Mouse (Mus musculus): Measurements from ENCODE around the gene Dnm3.

Dnm3 gene

GRCm38 (mm10) chr1:162100961-162101830 lies 376.6 kb downstream of the Dnm3 start:
- DNase-seq, result no peak

DNA sequence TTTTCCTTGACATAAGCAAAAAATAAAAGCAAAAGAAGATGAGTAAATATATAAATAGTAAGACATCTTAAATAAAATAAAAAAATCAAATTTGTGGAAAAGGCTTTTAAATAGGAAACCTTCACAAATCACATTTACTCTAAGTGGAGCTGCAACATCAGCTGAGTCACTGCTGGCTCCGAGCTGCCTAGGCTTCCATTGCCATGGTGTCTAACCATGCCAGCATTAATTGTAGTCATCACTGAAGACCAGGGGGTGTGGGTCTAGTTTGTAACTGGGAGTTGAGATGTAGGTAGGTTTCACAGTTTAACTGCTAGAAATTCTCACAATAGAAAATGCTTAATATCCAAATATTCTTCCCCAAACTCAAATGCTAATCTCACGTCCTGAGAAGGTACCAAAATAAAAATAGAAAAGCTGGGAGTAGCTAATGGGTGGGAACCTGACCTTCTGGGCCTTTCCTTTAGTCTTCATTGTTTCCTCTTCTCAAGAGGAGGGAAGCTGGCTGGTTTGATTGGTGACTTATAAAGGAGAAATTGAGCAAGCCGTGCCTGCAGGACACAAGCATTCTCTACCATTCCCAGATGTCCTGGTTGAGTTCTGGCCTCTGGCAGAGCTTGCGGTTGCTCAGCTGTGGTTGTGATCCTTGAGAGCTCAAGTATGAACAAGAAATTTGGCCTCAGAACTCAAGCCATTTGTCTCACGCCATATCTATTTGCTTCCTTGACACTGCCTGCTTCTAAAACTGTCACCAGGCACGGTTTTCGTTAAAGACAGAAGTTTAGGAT lies 377.6 kb downstream of the Dnm3 start:
- DNase-seq, result no peak

GRCm38 (mm10) chr1:162099203-162099602 lies 378.6 kb downstream of the Dnm3 start:
- no peak for DNase-seq

DNA sequence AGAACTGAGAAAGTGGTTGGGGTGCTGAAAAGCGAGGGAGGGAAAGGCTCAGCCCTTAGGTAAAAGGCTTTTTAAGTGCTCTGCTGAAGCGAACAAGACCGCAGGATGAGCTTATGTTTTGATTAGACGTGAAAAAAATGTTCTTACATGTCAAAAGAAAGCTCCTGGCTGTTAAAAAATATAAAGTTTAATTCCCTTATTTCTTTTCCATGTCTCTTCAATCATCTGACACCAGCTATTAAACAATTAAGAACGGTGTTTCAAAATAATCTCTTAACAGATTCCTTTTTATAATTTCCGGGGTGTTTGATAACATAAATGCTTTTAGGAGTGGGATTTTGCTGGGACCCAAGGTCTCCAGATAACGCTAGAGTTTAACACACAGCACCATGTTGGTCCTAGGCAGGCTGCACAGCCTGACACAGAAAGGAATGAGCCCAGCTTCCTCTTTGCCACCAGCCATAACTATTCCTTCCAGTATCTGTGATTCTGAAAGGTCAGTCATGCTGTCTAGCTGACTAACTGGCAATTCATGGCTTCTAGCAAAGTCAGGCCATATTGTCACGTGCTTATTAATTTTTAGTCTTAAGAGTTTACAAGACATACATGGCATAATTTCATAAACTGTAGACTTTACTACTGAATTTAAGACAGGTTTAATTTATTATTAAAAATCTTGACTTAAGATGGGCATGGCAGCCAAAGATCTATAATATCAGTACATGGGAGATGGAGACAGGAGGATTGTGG lies 383.1 kb downstream of the Dnm3 start:
- no peak for DNase-seq

DNA sequence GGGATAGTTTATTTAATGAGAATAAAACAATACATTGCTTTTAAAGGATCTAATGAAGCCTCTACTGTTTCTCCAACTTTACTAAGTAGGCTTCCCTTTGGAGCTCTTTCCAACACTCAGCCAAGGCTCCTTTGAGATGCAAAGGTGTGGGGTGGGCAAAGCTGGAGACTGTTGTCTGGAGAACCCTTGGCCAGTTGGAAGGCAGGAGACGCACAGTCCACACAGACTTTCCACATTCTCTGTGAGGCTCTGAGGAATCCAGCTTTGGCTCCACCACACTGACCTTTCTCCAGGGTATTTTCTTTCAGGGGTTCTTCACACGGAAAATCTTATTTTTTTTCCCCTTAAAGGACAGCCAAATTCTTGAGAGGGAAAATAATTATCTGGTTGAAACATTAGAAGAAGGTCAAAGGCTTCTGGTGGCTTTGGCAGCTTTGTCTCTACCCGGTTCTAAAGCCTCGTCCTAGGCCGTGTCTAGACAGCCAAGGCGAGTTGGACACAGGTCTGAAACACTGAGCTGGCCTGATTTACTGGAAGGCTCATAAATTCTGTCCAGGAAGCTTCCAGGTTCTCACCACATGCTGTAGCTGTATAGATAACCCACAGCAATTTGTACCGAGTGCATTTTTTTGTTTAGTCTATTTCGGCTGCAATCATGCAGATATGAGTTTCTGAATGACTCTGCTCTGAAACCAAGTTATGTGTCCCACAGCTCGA lies 383.9 kb downstream of the Dnm3 start:
- DNase-seq, result no peak

GRCm38 (mm10) chr1:162092899-162093659 lies 384.8 kb downstream of the Dnm3 start:
- DNase-seq, result no peak

- DNase-seq, result no peak
Measured at GRCm38 (mm10) chr1:162092401-162092800, 385.4 kb downstream of the Dnm3 start.

GRCm38 (mm10) chr1:162083886-162084478 lies 393.9 kb downstream of the Dnm3 start:
- no peak for DNase-seq

- no peak for DNase-seq
Measured at GRCm38 (mm10) chr1:162083354-162083753, 394.5 kb downstream of the Dnm3 start.

DNA sequence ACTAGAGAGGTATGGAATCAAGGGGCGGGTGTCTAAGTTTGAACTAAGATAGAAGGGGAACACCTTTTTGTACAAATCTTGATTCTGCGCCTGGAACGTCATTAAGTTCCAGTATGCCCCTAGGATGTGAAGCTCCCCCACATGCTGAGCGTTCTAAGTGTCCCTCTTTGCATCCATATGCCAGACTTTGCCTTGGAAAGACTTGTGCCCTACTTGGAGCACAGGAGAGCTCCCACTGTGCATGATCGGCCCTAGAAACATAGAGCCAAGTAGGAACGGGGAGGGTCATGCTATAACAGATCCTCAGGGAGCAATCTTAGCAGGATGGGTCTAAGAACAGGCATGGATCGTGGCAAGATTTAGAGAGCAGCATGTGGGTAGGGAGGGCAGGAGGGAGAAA lies 395.1 kb downstream of the Dnm3 start:
- DNase-seq, result no peak

DNA sequence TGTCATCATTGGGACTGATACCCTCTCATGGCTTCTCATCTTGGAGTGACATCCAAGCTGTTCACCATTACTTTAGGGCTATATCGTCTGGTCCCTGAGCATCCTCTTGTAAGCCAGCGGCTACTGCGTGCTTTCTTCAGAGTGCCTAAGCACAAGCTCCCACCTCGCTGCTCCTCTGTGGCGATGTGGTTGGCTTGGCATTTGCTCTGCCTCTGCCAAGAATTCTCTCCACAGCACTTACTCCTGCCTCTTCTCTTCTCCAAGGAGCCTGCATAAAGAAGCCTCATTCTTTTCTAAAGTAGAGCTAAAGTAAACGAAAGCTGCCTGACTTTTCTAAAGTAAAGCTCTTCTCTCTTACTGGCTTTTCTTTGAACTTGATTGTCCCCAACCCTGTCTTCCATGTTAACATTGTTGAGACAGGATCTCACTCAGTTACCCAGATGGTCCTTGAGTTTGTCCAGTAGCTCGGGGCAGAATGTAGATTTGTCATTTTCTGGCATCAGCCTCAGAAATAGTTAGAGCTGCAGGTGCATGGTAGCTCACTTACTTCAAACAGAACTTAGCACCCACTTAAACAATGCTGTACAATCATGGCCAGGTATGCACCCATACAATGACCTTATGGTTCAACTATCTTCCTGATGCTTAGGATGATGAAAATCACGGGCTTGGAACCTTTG lies 396.0 kb downstream of the Dnm3 start:
- DNase-seq, result no peak

- no peak for DNase-seq
Measured at GRCm38 (mm10) chr1:162079989-162080388, 397.8 kb downstream of the Dnm3 start.

DNA sequence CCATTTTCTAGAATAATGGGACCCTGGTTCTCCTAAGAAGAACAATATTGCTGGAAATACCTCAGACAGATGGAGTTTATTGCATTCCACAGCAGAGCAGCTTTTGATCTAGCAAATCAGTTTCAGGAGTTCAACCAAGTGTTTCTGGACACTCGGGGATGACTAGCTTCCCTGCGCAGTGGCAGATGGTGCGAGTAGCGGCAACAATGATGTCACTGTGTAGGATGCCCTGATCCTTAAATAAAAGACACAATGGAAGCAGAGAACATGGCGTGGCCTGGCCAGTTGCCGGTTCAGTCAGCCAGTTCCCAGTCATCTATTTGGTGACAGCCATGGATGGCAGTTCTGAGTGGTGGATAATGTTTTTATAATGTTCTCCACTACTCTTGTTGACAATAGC lies 400.4 kb downstream of the Dnm3 start:
- no peak for DNase-seq

DNA sequence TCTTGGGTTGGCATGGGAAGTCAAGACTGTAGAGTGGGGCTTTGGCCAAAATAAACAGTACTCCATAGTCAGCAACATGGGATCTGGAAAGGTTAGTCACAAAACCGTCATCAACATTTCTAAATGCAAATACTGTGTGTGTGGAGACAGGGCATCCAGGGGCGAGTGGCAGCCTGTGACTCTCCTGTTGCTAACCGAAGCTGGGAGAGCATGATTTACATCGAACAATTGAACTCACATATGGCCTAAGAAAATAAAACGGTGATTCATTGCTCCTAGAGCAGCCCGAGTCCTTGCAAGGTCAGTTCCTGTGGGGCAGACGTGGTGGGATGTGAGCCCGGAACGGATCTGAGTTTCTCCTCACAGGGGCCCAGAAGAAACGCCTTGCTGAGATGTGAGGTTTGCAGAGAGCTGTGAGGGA lies 401.2 kb downstream of the Dnm3 start:
- DNase-seq, result no peak

DNA sequence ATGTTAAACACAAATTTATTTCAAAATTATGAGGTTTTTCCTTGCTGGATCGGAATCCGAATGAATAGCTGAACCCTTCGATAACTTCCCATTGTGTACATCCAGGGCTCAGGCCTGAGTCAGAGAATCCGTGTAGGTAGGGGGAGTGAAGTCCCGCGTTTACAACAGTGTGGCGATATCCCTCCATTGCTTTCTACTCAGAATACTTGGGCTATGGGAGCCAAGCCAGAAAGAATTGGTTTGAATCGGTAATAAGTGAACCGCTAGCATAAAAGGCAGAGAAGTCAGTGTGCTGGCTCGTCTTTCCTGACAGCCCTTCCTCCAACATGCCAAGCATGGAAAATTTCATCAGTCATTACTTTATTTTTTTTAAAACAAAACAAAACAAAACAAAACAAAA lies 402.0 kb downstream of the Dnm3 start:
- no peak for DNase-seq

DNA sequence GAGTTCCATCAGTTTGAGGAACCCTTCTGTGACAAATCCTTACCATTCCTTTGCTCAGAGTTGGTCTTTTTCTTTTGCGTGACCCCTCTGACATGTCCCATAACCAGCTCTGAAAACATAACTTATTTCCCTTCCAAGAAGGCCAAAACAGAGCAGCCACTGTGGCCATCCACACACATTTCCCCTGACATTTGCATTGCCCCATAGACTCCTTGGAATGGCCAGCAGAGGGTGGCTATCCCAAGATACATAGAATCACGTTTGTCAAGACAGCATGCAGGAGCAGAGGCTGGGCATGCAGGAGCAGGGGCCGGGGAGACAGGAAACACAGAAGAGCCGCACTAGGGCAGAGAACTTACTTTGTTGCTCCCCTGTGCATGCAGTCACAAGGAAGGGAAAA lies 402.4 kb downstream of the Dnm3 start:
- no peak for DNase-seq

- no peak for DNase-seq
Measured at GRCm38 (mm10) chr1:162074626-162075410, 403.0 kb downstream of the Dnm3 start.

DNA sequence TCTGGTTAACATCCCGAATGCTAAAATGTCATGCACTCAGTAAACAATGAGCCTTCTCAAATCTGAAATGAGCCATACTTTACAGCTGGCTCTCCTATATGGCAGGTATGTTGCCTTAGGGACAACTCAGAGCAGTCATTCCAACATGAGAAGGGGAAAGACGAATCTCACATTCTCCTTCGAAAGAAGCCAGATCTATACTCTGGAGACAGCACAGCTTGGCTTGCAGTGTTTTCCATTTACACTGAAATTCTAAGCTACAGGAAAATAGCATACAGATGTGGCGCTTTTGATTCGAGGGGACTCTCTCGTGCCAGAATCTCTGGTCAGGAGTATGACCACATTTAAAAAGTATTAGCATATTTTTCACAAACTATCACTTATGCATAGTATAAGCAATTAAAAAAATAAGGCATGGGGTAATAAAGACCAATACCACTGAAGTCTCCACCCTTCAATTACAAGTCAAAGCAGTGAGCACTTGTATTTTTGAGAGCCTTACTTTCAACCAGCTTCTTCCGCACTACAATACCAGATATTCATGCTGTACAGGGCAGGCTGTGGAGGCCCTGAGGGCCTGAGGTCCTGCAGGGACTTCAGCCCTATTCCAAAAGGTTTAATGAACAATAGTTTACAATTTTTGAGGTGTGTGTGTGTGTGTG lies 404.8 kb downstream of the Dnm3 start:
- DNase-seq, result no peak

- DNase-seq, result no peak
Measured at GRCm38 (mm10) chr1:162053608-162054007, 424.2 kb downstream of the Dnm3 start.

Measured in kidney, adult 18-20 months (tissue).